Mouse (Mus musculus) E14TG2a.4 (cell line): ENCODE results near the gene Gm20509.

Experiments
- CTCF ChIP-seq: conservative IDR thresholded peaks from 2 replicates; pipeline ENCODE4 v1.5.1; 2014; ENCODE audit warnings: low read length
- NANOG ChIP-seq: IDR thresholded peaks from 2 replicates; pipeline ENCODE4 v1.6.1; 2014; ENCODE audit warnings: borderline replicate concordance, low read length, mixed read lengths
- POU5F1 ChIP-seq: IDR thresholded peaks from 2 replicates; pipeline ENCODE4 v1.6.1; 2014; ENCODE audit warnings: low read length, borderline replicate concordance

- TF ChIP-seq CTCF (no peak), POU5F1 (no peak), NANOG (no peak)
These were observed 10.9 kb downstream of the Gm20509 start, which contains the start of gene Rsl24d1 for GRCm38 (mm10) chr9:73112919-73113906.
